Mouse (Mus musculus): ENCODE data around the gene Tnks2. TPM values are rescaled to one million over a fixed set of nuclear protein-coding genes. Genes with fewer than 3 reads are reported as not detected.

Tnks2 gene
- polyA plus RNA-seq, 1 experiment from 2014 or later: 20.6 TPM

GRCm38 (mm10) chr19:36919466-36919865 lies 85.4 kb downstream of the Tnks2 start, which contains the start of gene Fgfbp3:
Gene Fgfbp3, minus strand, starts transcription at chr19:36919615.
- no peak for ATAC-seq (ENCODE audit: insufficient read depth, low FRiP score)
- no peaks in the 10 kb centered on the region for H3K27me3 ChIP-seq (ENCODE audit: control insufficient read depth, insufficient read depth, low read length)
- WGBS: 8% methylated on average over 12 of the region's 12 CpGs

GRCm38 (mm10) chr19:36922015-36922414 lies 88.0 kb downstream of the Tnks2 start:
- WGBS: 12% methylated on average over 2 of the region's 2 CpGs

More at GRCm38 (mm10) chr19:36919466-36919865, 85.4 kb downstream of the Tnks2 start, which contains the start of gene Fgfbp3:
- Histone ChIP-seq H3K9me3 (replicated peaks; ENCODE audit: control insufficient read depth, low read length) (no peaks in the 10 kb centered on the region), H3K4me1 (ENCODE audit: control insufficient read depth, insufficient read depth, low read length) (peaks cover 4% of the 10 kb centered on the region; the same call in 1 of the 2 replicates), H3K4me2 (ENCODE audit: low read depth, low read length) (peak within 1 kb of the TSS; percentile 82), H3K36me3 (ENCODE audit: control insufficient read depth, insufficient read depth, low read length) (no peaks in the 10 kb centered on the region), H3K4me3 (replicated peaks; ENCODE audit: low read length) (peak within 1 kb of the TSS; percentile 84), H3K9ac (ENCODE audit: low read length) (peak within 1 kb of the TSS; percentile 90), H3K27ac (ENCODE audit: low read length) (peak within 1 kb of the TSS; percentile 90)

GRCm38 (mm10) chr19:36922936-36923335 lies 88.9 kb downstream of the Tnks2 start:
- Histone ChIP-seq H3K4me1 (ENCODE audit: control insufficient read depth, insufficient read depth, low read length) (peaks cover 12% of the 10 kb centered on the region), H3K4me3 (replicated peaks; ENCODE audit: low read length) (no peak overlapping the region), H3K9ac (ENCODE audit: low read length) (no peak overlapping the region), H3K9me3 (replicated peaks; ENCODE audit: control insufficient read depth, low read length) (no peaks in the 10 kb centered on the region), H3K27ac (ENCODE audit: low read length) (no peak overlapping the region), H3K4me2 (ENCODE audit: low read depth, low read length) (no peak overlapping the region), H3K27me3 (ENCODE audit: control insufficient read depth, insufficient read depth, low read length) (no peaks in the 10 kb centered on the region), H3K36me3 (ENCODE audit: control insufficient read depth, insufficient read depth, low read length) (no peaks in the 10 kb centered on the region)
- no peak for ATAC-seq (ENCODE audit: insufficient read depth, low FRiP score)
- WGBS: 62% methylated on average over 3 of the region's 3 CpGs

More at GRCm38 (mm10) chr19:36922015-36922414, 88.0 kb downstream of the Tnks2 start:
- no peak overlapping the region for H3K9ac ChIP-seq (ENCODE audit: low read length)
- H3K36me3 ChIP-seq (ENCODE audit: control insufficient read depth, insufficient read depth, low read length): no peaks in the 10 kb centered on the region
- no peak overlapping the region for H3K27ac ChIP-seq (ENCODE audit: low read length)
- no peak overlapping the region for H3K4me2 ChIP-seq (ENCODE audit: low read depth, low read length)
- no peak overlapping the region for H3K4me3 ChIP-seq (replicated peaks; ENCODE audit: low read length)
- no peaks in the 10 kb centered on the region for H3K9me3 ChIP-seq (replicated peaks; ENCODE audit: control insufficient read depth, low read length)
- H3K4me1 ChIP-seq (ENCODE audit: control insufficient read depth, insufficient read depth, low read length): peaks cover 9% of the 10 kb centered on the region
- ATAC-seq (ENCODE audit: insufficient read depth, low FRiP score): no peak
- no peaks in the 10 kb centered on the region for H3K27me3 ChIP-seq (ENCODE audit: control insufficient read depth, insufficient read depth, low read length)

GRCm38 (mm10) chr19:36925671-36926552 lies 91.9 kb downstream of the Tnks2 start, which contains the start of gene Btaf1:
Gene Btaf1, plus strand, starts transcription at chr19:36926079.
- H3K27ac ChIP-seq (ENCODE audit: low read length): peak within 1 kb of the TSS; percentile 96
- peaks cover 8% of the 10 kb centered on the region for H3K4me1 ChIP-seq (ENCODE audit: control insufficient read depth, insufficient read depth, low read length)
- peak within 1 kb of the TSS; percentile 94 for H3K4me3 ChIP-seq (replicated peaks; ENCODE audit: low read length)
- peak; percentile 97 for ATAC-seq (ENCODE audit: insufficient read depth, low FRiP score)
- H3K9me3 ChIP-seq (replicated peaks; ENCODE audit: control insufficient read depth, low read length): no peaks in the 10 kb centered on the region
- no peaks in the 10 kb centered on the region for H3K27me3 ChIP-seq (ENCODE audit: control insufficient read depth, insufficient read depth, low read length)
- H3K36me3 ChIP-seq (ENCODE audit: control insufficient read depth, insufficient read depth, low read length): no peaks in the 10 kb centered on the region
- H3K9ac ChIP-seq (ENCODE audit: low read length): peak within 1 kb of the TSS; percentile 94
- H3K4me2 ChIP-seq (ENCODE audit: low read depth, low read length): peak within 1 kb of the TSS; percentile 80
- WGBS: under 1% methylated on average over 89 of the region's 98 CpGs

- no peak for ATAC-seq (ENCODE audit: insufficient read depth, low FRiP score)
- H3K9me3 ChIP-seq (replicated peaks; ENCODE audit: control insufficient read depth, low read length): no peaks in the 10 kb centered on the region
- H3K4me2 ChIP-seq (ENCODE audit: low read depth, low read length): peak overlapping the region; percentile 80
- no peaks in the 10 kb centered on the region for H3K36me3 ChIP-seq (ENCODE audit: control insufficient read depth, insufficient read depth, low read length)
- peak overlapping the region; percentile 94 for H3K4me3 ChIP-seq (replicated peaks; ENCODE audit: low read length)
- H3K9ac ChIP-seq (ENCODE audit: low read length): peak overlapping the region; percentile 94
- no peaks in the 10 kb centered on the region for H3K27me3 ChIP-seq (ENCODE audit: control insufficient read depth, insufficient read depth, low read length)
- peaks cover 8% of the 10 kb centered on the region for H3K4me1 ChIP-seq (ENCODE audit: control insufficient read depth, insufficient read depth, low read length)
- peak overlapping the region; percentile 96 for H3K27ac ChIP-seq (ENCODE audit: low read length)
- WGBS: under 1% methylated on average over 26 of the region's 26 CpGs
Observed at GRCm38 (mm10) chr19:36926553-36927236, 92.7 kb downstream of the Tnks2 start.

- Histone ChIP-seq H3K4me3 (replicated peaks; ENCODE audit: low read length) (peak overlapping the region; percentile 10; the same call in 1 of the 2 replicates), H3K36me3 (ENCODE audit: control insufficient read depth, insufficient read depth, low read length) (no peaks in the 10 kb centered on the region), H3K27ac (ENCODE audit: low read length) (no peak overlapping the region), H3K4me1 (ENCODE audit: control insufficient read depth, insufficient read depth, low read length) (peaks cover 8% of the 10 kb centered on the region), H3K4me2 (ENCODE audit: low read depth, low read length) (peak overlapping the region; percentile 80), H3K27me3 (ENCODE audit: control insufficient read depth, insufficient read depth, low read length) (no peaks in the 10 kb centered on the region), H3K9me3 (replicated peaks; ENCODE audit: control insufficient read depth, low read length) (no peaks in the 10 kb centered on the region), H3K9ac (ENCODE audit: low read length) (no peak overlapping the region)
- ATAC-seq (ENCODE audit: insufficient read depth, low FRiP score): no peak
- 73% methylated on average over 6 of the region's 6 CpGs for WGBS
Observed at GRCm38 (mm10) chr19:36927800-36928361, 93.8 kb downstream of the Tnks2 start.

- no peak overlapping the region for H3K4me2 ChIP-seq (ENCODE audit: low read depth, low read length)
- no peak overlapping the region for H3K4me3 ChIP-seq (replicated peaks; ENCODE audit: low read length)
- no peak overlapping the region for H3K27ac ChIP-seq (ENCODE audit: low read length)
- no peaks in the 10 kb centered on the region for H3K9me3 ChIP-seq (replicated peaks; ENCODE audit: control insufficient read depth, low read length)
- no peak for ATAC-seq (ENCODE audit: insufficient read depth, low FRiP score)
- H3K36me3 ChIP-seq (ENCODE audit: control insufficient read depth, insufficient read depth, low read length): no peaks in the 10 kb centered on the region
- H3K9ac ChIP-seq (ENCODE audit: low read length): no peak overlapping the region
- no peaks in the 10 kb centered on the region for H3K27me3 ChIP-seq (ENCODE audit: control insufficient read depth, insufficient read depth, low read length)
- H3K4me1 ChIP-seq (ENCODE audit: control insufficient read depth, insufficient read depth, low read length): peaks cover 8% of the 10 kb centered on the region
Observed at GRCm38 (mm10) chr19:36929816-36930215, 95.8 kb downstream of the Tnks2 start.

GRCm38 (mm10) chr19:36932097-36932496 lies 98.1 kb downstream of the Tnks2 start:
- H3K4me1 ChIP-seq (ENCODE audit: control insufficient read depth, insufficient read depth, low read length): peaks cover 2% of the 10 kb centered on the region
- ATAC-seq (ENCODE audit: insufficient read depth, low FRiP score): no peak
- H3K27me3 ChIP-seq (ENCODE audit: control insufficient read depth, insufficient read depth, low read length): no peaks in the 10 kb centered on the region
- H3K9ac ChIP-seq (ENCODE audit: low read length): no peak overlapping the region
- no peak overlapping the region for H3K4me2 ChIP-seq (ENCODE audit: low read depth, low read length)
- H3K4me3 ChIP-seq (replicated peaks; ENCODE audit: low read length): no peak overlapping the region
- no peaks in the 10 kb centered on the region for H3K9me3 ChIP-seq (replicated peaks; ENCODE audit: control insufficient read depth, low read length)
- H3K27ac ChIP-seq (ENCODE audit: low read length): no peak overlapping the region
- no peaks in the 10 kb centered on the region for H3K36me3 ChIP-seq (ENCODE audit: control insufficient read depth, insufficient read depth, low read length)

Measured in stomach, embryonic 16.5 days (tissue).